Mouse (Mus musculus) cerebellum, adult 2 months (tissue): ENCODE data around the gene Inpp4b.

Experiments used
- CTCF ChIP-seq: fragments of 200-500 bp; IDR thresholded peaks from 2 replicates; pipeline ENCODE4 v1.5.1; 2011; ENCODE audit warnings: low read depth, mild to moderate bottlenecking, control low read depth, low read length, moderate library complexity, borderline replicate concordance; ENCODE audit not compliant: insufficient read depth
- POLR2A ChIP-seq: fragments of 200-500 bp; IDR thresholded peaks from 2 replicates; pipeline ENCODE4 v1.6.1; 2011; ENCODE audit warnings: low read length, control low read depth, borderline replicate concordance; ENCODE audit not compliant: insufficient read depth

DNA sequence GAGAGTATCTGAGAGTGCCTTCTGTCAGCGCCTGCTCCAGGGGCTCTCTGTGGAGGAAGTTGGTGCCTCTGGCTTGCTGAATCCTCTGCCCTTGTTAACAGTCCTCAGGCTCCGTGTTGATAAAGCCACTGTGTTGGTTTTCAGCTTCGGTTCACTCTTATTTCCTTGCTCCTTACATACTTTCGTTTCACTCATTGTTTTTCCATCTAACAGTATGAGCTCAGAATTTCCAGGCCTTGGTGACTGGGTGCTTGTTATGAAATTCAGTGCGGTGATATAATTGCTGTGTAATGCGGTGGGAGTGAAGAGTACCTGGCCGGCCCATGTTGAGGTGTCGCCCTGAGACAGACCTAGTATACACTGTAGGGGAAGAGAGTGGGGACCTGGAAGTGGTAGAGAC, 512.2 kb downstream of the Inpp4b start:
- TF ChIP-seq POLR2A = no peak
- TF ChIP-seq CTCF = no peak
